Mouse (Mus musculus) hindbrain, embryonic 15.5 days (tissue): ENCODE results near the gene Slc22a16. TPM values are rescaled to one million over a fixed set of nuclear protein-coding genes. Genes with fewer than 3 reads are reported as not detected.
A peak's percentile ranks its signal among the peaks of the same experiment; 100 is the strongest.

Experiments
- ATAC-seq: fragments of 200-750 bp; cut with Nextera tagmentation; 2 replicates; pipeline ENCODE4 v1.8.0; 2017; ENCODE audit warnings: low read depth, moderate number of reproducible peaks, moderate TSS enrichment; ENCODE audit not compliant: low FRiP score
- H3K27ac ChIP-seq: fragments of 300-500 bp; sonication (generic); replicated peaks from 2 replicates; pipeline ENCODE4 v1.5.1; 2015; ENCODE audit warnings: mild to moderate bottlenecking, inconsistent platforms
- H3K27me3 ChIP-seq: fragments of 300-500 bp; sonication (generic); 2 replicates; pipeline ENCODE4 v1.6.1; 2015; ENCODE audit warnings: control low read depth, inconsistent platforms
- H3K36me3 ChIP-seq: fragments of 300-500 bp; sonication (generic); 2 replicates; pipeline ENCODE4 v1.6.1; 2015; ENCODE audit warnings: control low read depth, inconsistent platforms
- H3K4me1 ChIP-seq: fragments of 300-500 bp; sonication (generic); replicated peaks from 2 replicates; pipeline ENCODE4 v1.6.1; 2015; ENCODE audit warnings: control low read depth, inconsistent platforms
- H3K4me2 ChIP-seq: fragments of 300-500 bp; sonication (generic); 2 replicates; pipeline ENCODE4 v1.6.1; 2015; ENCODE audit warnings: moderate library complexity, mild to moderate bottlenecking, inconsistent platforms
- H3K4me3 ChIP-seq: fragments of 300-500 bp; sonication (generic); 2 replicates; pipeline ENCODE4 v1.5.1; 2015; ENCODE audit warnings: mild to moderate bottlenecking, inconsistent platforms
- H3K9ac ChIP-seq: fragments of 300-500 bp; sonication (generic); 2 replicates; pipeline ENCODE4 v1.6.1; 2015; ENCODE audit warnings: inconsistent platforms
- H3K9me3 ChIP-seq: fragments of 300-500 bp; sonication (generic); 2 replicates; pipeline ENCODE4 v1.6.1; 2016; ENCODE audit warnings: control low read depth, inconsistent platforms
- WGBS: fragments of 180-500 bp; shearing (Covaris S2); methylation state at CpG from one replicate; pipeline ENCODE4 v1.1.7; 2015; 5-methylcytosine and 5-hydroxymethylcytosine counted together
- polyA plus RNA-seq: library from polyadenylated mRNA; unstranded; fragments of >200 nt; fragmentation: Nextera tagmentation; extraction: Ambion mirVana; gene quantifications from 2 replicates; pipeline ENCODE4 v1.2.1, GENCODE M21; 2015

Slc22a16 gene
- polyA plus RNA-seq, 1 experiment from 2014 or later, result not detected

DNA sequence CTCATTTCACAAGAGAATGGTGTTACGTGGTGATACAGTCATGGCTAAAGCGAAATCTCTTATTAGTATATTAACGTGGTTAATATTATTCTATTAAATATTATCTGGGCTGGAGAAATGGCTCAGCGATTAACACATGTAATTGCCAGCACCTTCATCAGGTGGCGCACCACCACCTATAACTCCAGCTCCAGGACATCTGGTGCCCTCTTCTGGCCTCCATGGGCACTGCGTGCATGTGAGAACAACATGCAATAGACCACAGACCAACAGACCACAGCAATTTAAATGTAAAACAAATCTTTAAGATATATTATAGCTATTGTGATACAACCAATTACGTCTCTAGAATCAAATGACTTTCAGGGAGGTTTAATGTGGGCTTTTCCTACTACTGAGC lies 59.0 kb downstream of the Slc22a16 start:
- Histone ChIP-seq H3K27ac (no peak overlapping the region), H3K4me3 (no peak overlapping the region), H3K4me1 (0 out of 2 replicates have a peak, but pooled peaks cover 5% of the 10 kb centered on the region), H3K36me3 (no peaks in the 10 kb centered on the region), H3K9me3 (no peaks in the 10 kb centered on the region), H3K9ac (no peak overlapping the region), H3K27me3 (no peaks in the 10 kb centered on the region), H3K4me2 (no peak overlapping the region)
- no peak for ATAC-seq
- 69% methylated on average over 7 of the region's 7 CpGs for whole genome bisulfite sequencing

DNA sequence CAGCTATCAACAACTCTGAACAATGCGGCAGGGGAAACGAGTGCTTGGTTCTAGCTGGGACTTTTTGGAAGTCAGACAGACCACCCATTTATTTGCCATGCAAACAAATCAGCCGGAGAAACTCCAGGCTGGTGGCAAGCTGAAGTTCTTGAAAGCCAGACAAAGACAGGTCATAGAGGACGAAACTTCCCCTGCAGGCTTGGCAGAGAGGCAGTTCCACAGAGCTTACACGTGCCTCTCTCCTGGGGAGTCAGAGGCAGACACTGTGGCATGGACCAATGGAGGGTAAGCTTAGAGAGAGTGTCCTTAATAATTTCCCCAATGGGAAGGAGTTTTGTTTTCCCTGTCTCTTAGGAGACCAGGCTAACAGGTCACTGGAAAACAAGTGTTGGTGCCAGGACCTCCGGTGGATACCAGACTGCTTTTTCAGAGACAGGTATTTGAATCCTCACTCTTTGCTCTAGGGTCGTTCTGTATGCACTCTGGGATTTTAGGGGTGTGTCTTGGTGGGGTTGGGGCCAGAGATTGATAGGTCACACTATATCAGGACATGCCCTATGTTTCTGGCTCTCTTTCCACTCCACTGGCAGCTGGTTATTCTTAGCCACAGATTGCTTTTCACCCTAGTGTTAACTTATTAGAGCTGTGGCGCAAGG lies 59.6 kb downstream of the Slc22a16 start, which contains the start of gene Ddo:
TSS of gene Ddo (plus strand) at position 356 of the 656 bp plus-strand sequence.
- no peaks in the 10 kb centered on the region for H3K9me3 ChIP-seq
- H3K36me3 ChIP-seq, result no peaks in the 10 kb centered on the region
- H3K9ac ChIP-seq, result no peak within 1 kb of the TSS
- 0 out of 2 replicates have a peak, but pooled peaks cover 5% of the 10 kb centered on the region for H3K4me1 ChIP-seq
- no peak within 1 kb of the TSS for H3K4me2 ChIP-seq
- WGBS, result 72% methylated on average over 8 of the region's 8 CpGs
- no peaks in the 10 kb centered on the region for H3K27me3 ChIP-seq
- H3K27ac ChIP-seq, result no peak within 1 kb of the TSS
- H3K4me3 ChIP-seq, result no peak within 1 kb of the TSS
- ATAC-seq, result peak; percentile 76; the same call in 1 of the 2 replicates

- Histone ChIP-seq H3K36me3 (no peaks in the 10 kb centered on the region), H3K4me3 (no peak overlapping the region), H3K27ac (no peak overlapping the region), H3K4me2 (no peak overlapping the region), H3K27me3 (no peaks in the 10 kb centered on the region), H3K4me1 (0 out of 2 replicates have a peak, but pooled peaks cover 5% of the 10 kb centered on the region), H3K9me3 (no peaks in the 10 kb centered on the region), H3K9ac (no peak overlapping the region)
- no peak for ATAC-seq
- WGBS, result 78% methylated on average over 5 of the region's 5 CpGs
Measured at GRCm38 (mm10) chr10:40630457-40630856, 60.3 kb downstream of the Slc22a16 start.

- Histone ChIP-seq H3K9ac (no peak overlapping the region), H3K4me3 (no peak overlapping the region), H3K27me3 (no peaks in the 10 kb centered on the region), H3K4me2 (no peak overlapping the region), H3K9me3 (no peaks in the 10 kb centered on the region), H3K4me1 (0 out of 2 replicates have a peak, but pooled peaks cover 5% of the 10 kb centered on the region), H3K27ac (no peak overlapping the region), H3K36me3 (no peaks in the 10 kb centered on the region)
- WGBS, result 74% methylated on average over 9 of the region's 9 CpGs
- no peak for ATAC-seq
Measured at GRCm38 (mm10) chr10:40630961-40631360, 60.8 kb downstream of the Slc22a16 start.

GRCm38 (mm10) chr10:40632087-40632486 lies 62.0 kb downstream of the Slc22a16 start:
- H3K36me3 ChIP-seq, result no peaks in the 10 kb centered on the region
- H3K27ac ChIP-seq, result no peak overlapping the region
- no peak overlapping the region for H3K4me3 ChIP-seq
- H3K9me3 ChIP-seq, result no peaks in the 10 kb centered on the region
- H3K27me3 ChIP-seq, result no peaks in the 10 kb centered on the region
- WGBS, result 72% methylated on average over 3 of the region's 3 CpGs
- no peak for ATAC-seq
- H3K9ac ChIP-seq, result no peak overlapping the region
- 0 out of 2 replicates have a peak, but pooled peaks cover 5% of the 10 kb centered on the region for H3K4me1 ChIP-seq
- H3K4me2 ChIP-seq, result no peak overlapping the region

GRCm38 (mm10) chr10:40637331-40637730 lies 67.2 kb downstream of the Slc22a16 start:
- Histone ChIP-seq H3K36me3 (no peaks in the 10 kb centered on the region), H3K4me2 (no peak overlapping the region), H3K9me3 (no peaks in the 10 kb centered on the region), H3K27me3 (no peaks in the 10 kb centered on the region; the same call in 1 of the 2 replicates), H3K9ac (no peak overlapping the region), H3K4me1 (peaks cover 15% of the 10 kb centered on the region; the same call in 1 of the 2 replicates), H3K27ac (no peak overlapping the region), H3K4me3 (no peak overlapping the region)
- WGBS, result 47% methylated on average over 10 of the region's 10 CpGs
- ATAC-seq, result no peak

DNA sequence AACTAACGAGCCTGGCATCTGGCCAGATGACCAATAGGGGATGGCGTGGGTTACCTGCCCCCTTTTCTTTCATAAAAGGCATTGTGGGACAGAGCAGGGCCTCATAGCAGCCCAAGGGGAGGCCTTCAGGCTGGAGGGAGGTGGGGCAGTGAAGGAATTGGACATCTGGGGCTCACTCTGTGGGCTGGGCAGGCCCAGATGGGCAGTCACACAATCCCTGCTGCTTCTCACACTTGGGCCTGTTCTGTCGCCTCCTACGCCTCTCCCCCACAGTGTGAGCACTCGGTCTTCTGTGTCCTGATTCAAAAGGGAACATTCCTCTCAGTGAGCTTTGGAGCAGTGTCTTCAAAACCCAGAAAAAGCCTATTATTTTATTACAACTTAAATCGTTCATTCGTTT lies 68.1 kb downstream of the Slc22a16 start:
- H3K27ac ChIP-seq, result no peak overlapping the region
- no peak for ATAC-seq

GRCm38 (mm10) chr10:40638823-40639819 lies 69.0 kb downstream of the Slc22a16 start:
- Histone ChIP-seq H3K4me2 (no peak overlapping the region), H3K27ac (peak overlapping the region; percentile 44; the same call in 1 of the 2 replicates), H3K4me1 (peaks cover 15% of the 10 kb centered on the region; the same call in 1 of the 2 replicates), H3K36me3 (no peaks in the 10 kb centered on the region), H3K4me3 (no peak overlapping the region), H3K9ac (no peak overlapping the region), H3K27me3 (no peaks in the 10 kb centered on the region; the same call in 1 of the 2 replicates), H3K9me3 (no peaks in the 10 kb centered on the region)
- 42% methylated on average over 26 of the region's 26 CpGs for WGBS
- peak; percentile 68 for ATAC-seq

More for the DNA sequence above, 68.1 kb downstream of the Slc22a16 start:
- Histone ChIP-seq H3K27me3 (no peaks in the 10 kb centered on the region; the same call in 1 of the 2 replicates), H3K9me3 (no peaks in the 10 kb centered on the region), H3K4me2 (no peak overlapping the region), H3K36me3 (no peaks in the 10 kb centered on the region), H3K4me3 (no peak overlapping the region), H3K4me1 (peaks cover 15% of the 10 kb centered on the region; the same call in 1 of the 2 replicates), H3K9ac (no peak overlapping the region)
- WGBS, result 37% methylated on average over 7 of the region's 7 CpGs

DNA sequence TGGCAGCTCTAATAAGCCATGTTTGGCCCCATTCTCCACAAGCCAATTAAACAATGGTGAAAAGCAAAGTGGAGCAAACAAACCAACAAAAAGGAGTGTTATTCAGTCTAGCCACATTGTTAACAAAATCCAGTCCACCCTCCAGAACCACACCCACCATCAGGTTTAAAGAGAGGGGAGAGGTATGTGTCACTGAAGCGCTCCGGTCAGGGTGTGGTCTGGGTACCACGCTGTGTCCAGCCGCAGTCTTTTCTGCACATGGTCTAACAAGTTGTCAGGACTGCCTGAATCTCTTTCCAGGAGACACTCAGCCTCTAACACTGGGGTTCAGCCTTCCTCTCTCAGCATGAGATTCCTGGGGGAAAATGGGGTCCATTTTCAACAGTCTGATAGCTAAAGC lies 70.3 kb downstream of the Slc22a16 start:
- H3K4me2 ChIP-seq, result no peak overlapping the region
- H3K27me3 ChIP-seq, result no peaks in the 10 kb centered on the region; the same call in 1 of the 2 replicates
- 90% methylated on average over 4 of the region's 4 CpGs for WGBS
- no peak overlapping the region for H3K27ac ChIP-seq
- no peak overlapping the region for H3K4me3 ChIP-seq
- no peak overlapping the region for H3K9ac ChIP-seq
- H3K9me3 ChIP-seq, result no peaks in the 10 kb centered on the region
- no peak for ATAC-seq
- no peaks in the 10 kb centered on the region for H3K36me3 ChIP-seq
- peaks cover 15% of the 10 kb centered on the region; the same call in 1 of the 2 replicates for H3K4me1 ChIP-seq

DNA sequence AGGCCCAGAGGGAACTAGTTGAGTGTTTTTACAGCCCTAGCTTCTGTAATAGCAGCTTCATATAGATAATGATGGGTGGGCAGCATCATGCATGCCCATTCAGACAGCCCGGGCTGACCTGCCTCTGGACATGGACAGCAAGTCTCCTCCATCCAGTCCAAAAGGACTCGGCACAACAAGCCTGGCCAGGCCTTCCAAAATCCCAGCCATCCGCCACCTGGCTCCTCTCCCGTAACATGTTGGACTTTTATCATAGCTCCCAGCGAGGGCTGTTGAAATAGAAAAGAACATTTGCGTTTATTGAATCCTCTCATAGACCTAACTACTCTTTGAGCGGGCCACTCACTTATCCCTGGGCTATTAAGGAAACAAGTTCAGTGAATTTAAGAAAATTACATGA lies 71.8 kb downstream of the Slc22a16 start:
- no peaks in the 10 kb centered on the region for H3K36me3 ChIP-seq
- 97% methylated on average over 7 of the region's 7 CpGs for WGBS
- no peaks in the 10 kb centered on the region; the same call in 1 of the 2 replicates for H3K27me3 ChIP-seq
- no peak overlapping the region for H3K27ac ChIP-seq
- H3K4me2 ChIP-seq, result no peak overlapping the region
- no peak overlapping the region for H3K9ac ChIP-seq
- ATAC-seq, result no peak
- no peaks in the 10 kb centered on the region for H3K9me3 ChIP-seq
- H3K4me1 ChIP-seq, result peaks cover 15% of the 10 kb centered on the region; the same call in 1 of the 2 replicates
- H3K4me3 ChIP-seq, result no peak overlapping the region

GRCm38 (mm10) chr10:40643126-40643525 lies 73.0 kb downstream of the Slc22a16 start:
- Histone ChIP-seq H3K4me2 (no peak overlapping the region), H3K27ac (no peak overlapping the region), H3K27me3 (no peaks in the 10 kb centered on the region; the same call in 1 of the 2 replicates), H3K9me3 (no peaks in the 10 kb centered on the region), H3K9ac (no peak overlapping the region), H3K36me3 (no peaks in the 10 kb centered on the region), H3K4me3 (no peak overlapping the region), H3K4me1 (peaks cover 15% of the 10 kb centered on the region; the same call in 1 of the 2 replicates)
- no peak for ATAC-seq
- 90% methylated on average over 5 of the region's 5 CpGs for WGBS
